ENCODE assay signal across 8 mouse cellular contexts in the genomic region with DNA sequence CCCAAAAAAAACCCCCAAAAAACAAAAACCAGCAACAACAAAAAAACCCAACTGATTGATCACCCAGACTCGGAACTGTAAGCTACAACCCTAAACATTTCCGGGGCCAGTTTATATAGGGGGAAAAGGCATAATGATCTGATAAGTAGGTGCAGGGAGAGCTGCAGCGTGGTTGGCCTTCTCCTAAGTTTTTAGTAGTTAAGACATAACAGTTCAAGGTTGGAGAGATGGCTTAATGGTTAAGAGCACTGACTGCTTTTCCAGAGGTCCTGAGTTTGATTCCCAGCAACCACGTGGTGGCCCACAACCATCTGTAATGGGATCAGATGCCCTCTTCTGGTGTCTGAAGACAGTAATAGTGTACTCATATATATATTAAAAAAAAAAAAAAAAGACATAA. TPM values are rescaled to one million over a fixed set of nuclear protein-coding genes. Genes with fewer than 3 reads are reported as not detected.
DNase-seq lines count a peak whose midpoint lies in the region; ATAC-seq and TF ChIP-seq lines count a peak whose summit lies in the region.
"Had no signal": no experiment of that assay in that cellular context is flagged by ENCODE, and none has a peak within 500 bp of the region (broad histone marks: within the 10 kb centered on the region; RNA-seq: fewer than 3 reads in every experiment).

No protein-coding gene starts in this region.

- no peaks in the 10 kb centered on the region for H3K36me3 ChIP-seq in heart, embryonic 15.5 days
- H3K36me3 ChIP-seq in heart, embryonic 10.5 days, result no peaks in the 10 kb centered on the region
- no peaks in the 10 kb centered on the region for H3K36me3 ChIP-seq in lung, postnatal 0 days (ENCODE audit: insufficient read depth, low read length)
- no peaks in the 10 kb centered on the region for H3K36me3 ChIP-seq in hindbrain, embryonic 14.5 days (replicated peaks; ENCODE audit: control insufficient read depth, insufficient read depth)
- H3K36me3 ChIP-seq in stomach, embryonic 15.5 days, result no peaks in the 10 kb centered on the region

- TF ChIP-seq EP300 in lung, postnatal 0 days (IDR thresholded peaks at IDR 0.05), result no peak

- H3K4me3 ChIP-seq in heart, embryonic 15.5 days, result no peak overlapping the region
- no peak overlapping the region for H3K4me3 ChIP-seq in heart, embryonic 10.5 days
- no peak overlapping the region for H3K4me3 ChIP-seq in lung, postnatal 0 days (ENCODE audit: low read depth, low read length)
- no peak overlapping the region for H3K4me3 ChIP-seq in lung, adult 2 months (replicated peaks; ENCODE audit: extremely low read depth, low read depth, low read length)
- no peak overlapping the region for H3K4me3 ChIP-seq in hindbrain, embryonic 14.5 days (replicated peaks; ENCODE audit: low read length)
- 0 out of 2 replicates have a peak overlapping the region, but pooled peaks have one; percentile 92 for H3K4me3 ChIP-seq in stomach, embryonic 15.5 days (replicated peaks)

- no peak for ATAC-seq in heart, embryonic 15.5 days (replicated peaks; ENCODE audit: insufficient number of reproducible peaks, insufficient read depth, low FRiP score, low read depth)
- no peak for ATAC-seq in lung, postnatal 0 days
- ATAC-seq in hindbrain, embryonic 14.5 days (ENCODE audit: low FRiP score), result no peak
- no peak for ATAC-seq in stomach, embryonic 15.5 days (ENCODE audit: insufficient read depth, low FRiP score, low read depth)

- no peaks in the 10 kb centered on the region for H3K27me3 ChIP-seq in heart, embryonic 15.5 days
- peaks cover 3% of the 10 kb centered on the region; the same call in 1 of the 2 replicates for H3K27me3 ChIP-seq in heart, embryonic 10.5 days (ENCODE audit: insufficient read depth, poor library complexity, severe bottlenecking)
- H3K27me3 ChIP-seq in lung, postnatal 0 days (replicated peaks; ENCODE audit: insufficient read depth, low read length), result no peaks in the 10 kb centered on the region
- H3K27me3 ChIP-seq in hindbrain, embryonic 14.5 days (ENCODE audit: control insufficient read depth, insufficient read depth, low read length), result no peaks in the 10 kb centered on the region
- no peaks in the 10 kb centered on the region for H3K27me3 ChIP-seq in stomach, embryonic 15.5 days (replicated peaks)

- H3K9me3 ChIP-seq in heart, embryonic 15.5 days (replicated peaks), result no peaks in the 10 kb centered on the region
- H3K9me3 ChIP-seq in heart, embryonic 10.5 days, result no peaks in the 10 kb centered on the region
- no peaks in the 10 kb centered on the region for H3K9me3 ChIP-seq in lung, postnatal 0 days (ENCODE audit: low read length)
- H3K9me3 ChIP-seq in hindbrain, embryonic 14.5 days (ENCODE audit: control insufficient read depth, low read length), result no peaks in the 10 kb centered on the region
- no peaks in the 10 kb centered on the region for H3K9me3 ChIP-seq in stomach, embryonic 15.5 days

- no peak overlapping the region for H3K9ac ChIP-seq in heart, embryonic 15.5 days
- H3K9ac ChIP-seq in lung, postnatal 0 days (replicated peaks; ENCODE audit: low read depth), result no peak overlapping the region
- no peak overlapping the region for H3K9ac ChIP-seq in hindbrain, embryonic 14.5 days
- no peak overlapping the region for H3K9ac ChIP-seq in stomach, embryonic 15.5 days

- no peak for TF ChIP-seq CTCF in lung, postnatal 0 days (IDR thresholded peaks at IDR 0.05)
- TF ChIP-seq CTCF in lung, adult 2 months (IDR thresholded peaks at IDR 0.05; ENCODE audit: insufficient read depth, low read length), result no peak

- no peak for DNase-seq in heart, embryonic 10.5 days (ENCODE audit: low spot score)
- no peak for DNase-seq in lung, postnatal 0 days (ENCODE audit: low spot score)
- no peak for DNase-seq in lung, adult 2 months
- no peak for DNase-seq in hindbrain, embryonic 14.5 days (ENCODE audit: low spot score)
- DNase-seq in thymus, adult 18-20 months, result no peak
- DNase-seq: right cerebral cortex, postnatal 4 days had no signal

- WGBS in heart, embryonic 15.5 days, result 74% methylated on average over 4 of the region's 4 CpGs
- 72% methylated on average over 4 of the region's 4 CpGs for WGBS in heart, embryonic 10.5 days
- 59% methylated on average over 4 of the region's 4 CpGs for whole genome bisulfite sequencing in lung, postnatal 0 days
- 57% methylated on average over 4 of the region's 4 CpGs for WGBS in lung, adult 2 months
- 81% methylated on average over 4 of the region's 4 CpGs for WGBS in hindbrain, embryonic 14.5 days
- 64% methylated on average over 4 of the region's 4 CpGs for WGBS in stomach, embryonic 15.5 days

- no peak overlapping the region for H3K4me2 ChIP-seq in heart, embryonic 15.5 days
- H3K4me2 ChIP-seq in lung, postnatal 0 days (replicated peaks; ENCODE audit: low read depth, low read length), result no peak overlapping the region
- H3K4me2 ChIP-seq in hindbrain, embryonic 14.5 days (replicated peaks), result peak overlapping the region; percentile 91; the same call in 1 of the 2 replicates
- H3K4me2 ChIP-seq in stomach, embryonic 15.5 days, result peak overlapping the region; percentile 94; the same call in 1 of the 2 replicates

- H3K4me1 ChIP-seq in heart, embryonic 15.5 days (replicated peaks), result peaks cover 18% of the 10 kb centered on the region
- peaks cover 8% of the 10 kb centered on the region for H3K4me1 ChIP-seq in heart, embryonic 10.5 days
- H3K4me1 ChIP-seq in lung, postnatal 0 days (ENCODE audit: insufficient read depth, low read depth, low read length), result 0 out of 2 replicates have a peak, but pooled peaks cover 2% of the 10 kb centered on the region
- H3K4me1 ChIP-seq in lung, adult 2 months (ENCODE audit: control insufficient read depth, insufficient read depth, low read length), result no peaks in the 10 kb centered on the region
- H3K4me1 ChIP-seq in hindbrain, embryonic 14.5 days (replicated peaks; ENCODE audit: control insufficient read depth, insufficient read depth, low read length), result no peaks in the 10 kb centered on the region
- peaks cover 3% of the 10 kb centered on the region; the same call in 1 of the 2 replicates for H3K4me1 ChIP-seq in stomach, embryonic 15.5 days

- peak overlapping the region; percentile 99; the same call in 1 of the 2 replicates for H3K27ac ChIP-seq in heart, embryonic 15.5 days
- no peak overlapping the region for H3K27ac ChIP-seq in heart, embryonic 10.5 days
- 0 out of 2 replicates have a peak overlapping the region, but pooled peaks have one; percentile 98 for H3K27ac ChIP-seq in lung, postnatal 0 days (ENCODE audit: low read length)
- H3K27ac ChIP-seq in hindbrain, embryonic 14.5 days, result no peak overlapping the region
- peak overlapping the region; percentile 98; the same call in 1 of the 2 replicates for H3K27ac ChIP-seq in stomach, embryonic 15.5 days

- TF ChIP-seq POLR2A in lung, adult 2 months (IDR thresholded peaks at IDR 0.05; ENCODE audit: borderline replicate concordance, extremely low read depth, low read depth, low read length), result no peak

RNA-seq across cellular contexts. Expression of a gene that starts 1.3 kb away (rescaled TPM):
- polyA plus RNA-seq in heart, embryonic 15.5 days (2015; fragmentation: Nextera tagmentation; extraction: Ambion mirVana), result 6.7 and 8.6 TPM in 2 replicates
- 11.4 and 13.9 TPM in 2 replicates for polyA plus RNA-seq in heart, embryonic 10.5 days (2016; fragmentation: Nextera tagmentation; extraction: Ambion mirVana)
- polyA plus RNA-seq in lung, postnatal 0 days (2015; fragmentation: Nextera tagmentation; extraction: Ambion mirVana), result 2.5 and 2.7 TPM in 2 replicates
- 15.9 and 24.9 TPM in 2 replicates for polyA plus RNA-seq in lung, adult 2 months (2012; rRNA removed)
- 5.7 and 5.9 TPM in 2 replicates for polyA plus RNA-seq in hindbrain, embryonic 14.5 days (2014; fragmentation: Nextera tagmentation; extraction: Ambion mirVana)
- 5.3 and 6.5 TPM in 2 replicates for polyA plus RNA-seq in stomach, embryonic 15.5 days (2015; fragmentation: Nextera tagmentation; extraction: Ambion mirVana)

RNA-seq across cellular contexts. Expression of a gene that starts 1.6 kb away (rescaled TPM):
- polyA plus RNA-seq in heart, embryonic 15.5 days (2015; fragmentation: Nextera tagmentation; extraction: Ambion mirVana), result 0.42 and 0.61 TPM in 2 replicates
- 0.29 and 0.43 TPM in 2 replicates for polyA plus RNA-seq in heart, embryonic 10.5 days (2016; fragmentation: Nextera tagmentation; extraction: Ambion mirVana)
- polyA plus RNA-seq in lung, postnatal 0 days (2015; fragmentation: Nextera tagmentation; extraction: Ambion mirVana), result 0.37 and 0.81 TPM in 2 replicates
- 0.21 and 0.55 TPM in 2 replicates for polyA plus RNA-seq in lung, adult 2 months (2012; rRNA removed)
- 0.16 and 0.43 TPM in 2 replicates for polyA plus RNA-seq in hindbrain, embryonic 14.5 days (2014; fragmentation: Nextera tagmentation; extraction: Ambion mirVana)
- 0.62 and 0.65 TPM in 2 replicates for polyA plus RNA-seq in stomach, embryonic 15.5 days (2015; fragmentation: Nextera tagmentation; extraction: Ambion mirVana)

RNA-seq across cellular contexts. Expression of a gene that starts 10.0 kb away (rescaled TPM):
- polyA plus RNA-seq in heart, embryonic 15.5 days (2015; fragmentation: Nextera tagmentation; extraction: Ambion mirVana), result 8.0 and 12.0 TPM in 2 replicates
- polyA plus RNA-seq in heart, embryonic 10.5 days (2016; fragmentation: Nextera tagmentation; extraction: Ambion mirVana), result 10.4 and 18.4 TPM in 2 replicates
- 4.3 and 5.0 TPM in 2 replicates for polyA plus RNA-seq in lung, postnatal 0 days (2015; fragmentation: Nextera tagmentation; extraction: Ambion mirVana)
- 7.7 and 7.9 TPM in 2 replicates for polyA plus RNA-seq in lung, adult 2 months (2012; rRNA removed)
- polyA plus RNA-seq in hindbrain, embryonic 14.5 days (2014; fragmentation: Nextera tagmentation; extraction: Ambion mirVana), result 123 and 146 TPM in 2 replicates
- polyA plus RNA-seq in stomach, embryonic 15.5 days (2015; fragmentation: Nextera tagmentation; extraction: Ambion mirVana), result 23.2 and 26.6 TPM in 2 replicates

RNA-seq across cellular contexts. Expression of a gene that starts 27.0 kb away (rescaled TPM):
- polyA plus RNA-seq in heart, embryonic 15.5 days (2015; fragmentation: Nextera tagmentation; extraction: Ambion mirVana), result 57.4 and 64.4 TPM in 2 replicates
- polyA plus RNA-seq in heart, embryonic 10.5 days (2016; fragmentation: Nextera tagmentation; extraction: Ambion mirVana), result 68.2 and 71.8 TPM in 2 replicates
- polyA plus RNA-seq in lung, postnatal 0 days (2015; fragmentation: Nextera tagmentation; extraction: Ambion mirVana), result 60.6 and 78.2 TPM in 2 replicates
- 141 and 163 TPM in 2 replicates for polyA plus RNA-seq in lung, adult 2 months (2012; rRNA removed)
- 119 and 123 TPM in 2 replicates for polyA plus RNA-seq in hindbrain, embryonic 14.5 days (2014; fragmentation: Nextera tagmentation; extraction: Ambion mirVana)
- polyA plus RNA-seq in stomach, embryonic 15.5 days (2015; fragmentation: Nextera tagmentation; extraction: Ambion mirVana), result 63.2 and 72.3 TPM in 2 replicates

RNA-seq across cellular contexts. Expression of a gene that starts 33.1 kb away (rescaled TPM):
- polyA plus RNA-seq in heart, embryonic 15.5 days (2015; fragmentation: Nextera tagmentation; extraction: Ambion mirVana), result 6.1 and 18.8 TPM in 2 replicates
- polyA plus RNA-seq in heart, embryonic 10.5 days (2016; fragmentation: Nextera tagmentation; extraction: Ambion mirVana), result 26.8 and 43.1 TPM in 2 replicates
- polyA plus RNA-seq in lung, postnatal 0 days (2015; fragmentation: Nextera tagmentation; extraction: Ambion mirVana), result 13.1 and 17.2 TPM in 2 replicates
- polyA plus RNA-seq in lung, adult 2 months (2012; rRNA removed), result 14.5 and 21.5 TPM in 2 replicates
- polyA plus RNA-seq in hindbrain, embryonic 14.5 days (2014; fragmentation: Nextera tagmentation; extraction: Ambion mirVana), result 10.7 and 11.9 TPM in 2 replicates
- polyA plus RNA-seq in stomach, embryonic 15.5 days (2015; fragmentation: Nextera tagmentation; extraction: Ambion mirVana), result 65.2 and 73.8 TPM in 2 replicates

Comparison
In these comparisons a context has a peak if more than half of its experiments do, and no peak if none do; other contexts are left out.
1. H3K27ac ChIP-seq: peak in heart, embryonic 15.5 days (single experiment), lung, postnatal 0 days (single experiment) and stomach, embryonic 15.5 days (single experiment); none in heart, embryonic 10.5 days (single experiment) and hindbrain, embryonic 14.5 days (single experiment).
2. H3K4me2 ChIP-seq: peak in hindbrain, embryonic 14.5 days (single experiment) and stomach, embryonic 15.5 days (single experiment); none in heart, embryonic 15.5 days (single experiment) and lung, postnatal 0 days (single experiment).